Mouse (Mus musculus) liver, embryonic 11.5 days (tissue): Measurements from ENCODE around the gene Tpd52l1. TPM values are rescaled to one million over a fixed set of nuclear protein-coding genes. Genes with fewer than 3 reads are reported as not detected.

Experiments
- ATAC-seq: fragments of 200-750 bp; cut with Nextera tagmentation; replicated peaks from 2 replicates; pipeline ENCODE4 v1.8.0; 2017; ENCODE audit warnings: moderate number of reproducible peaks, mild to moderate bottlenecking, moderate TSS enrichment, moderate library complexity; ENCODE audit not compliant: low FRiP score
- DNase-seq: peaks from one replicate; pipeline ENCODE4 v3.0.0-alpha.2; 2017; ENCODE audit warnings: low spot score
- H3K27ac ChIP-seq: fragments of 300-500 bp; sonication (generic); 2 replicates; pipeline ENCODE4 v1.5.1; 2014; ENCODE audit warnings: mild to moderate bottlenecking, low read depth, low read length, control low read depth
- H3K27me3 ChIP-seq: fragments of 300-500 bp; sonication (generic); replicated peaks from 2 replicates; pipeline ENCODE4 v1.6.1; 2014; ENCODE audit warnings: low read length, mixed read lengths; ENCODE audit not compliant: control insufficient read depth, insufficient read depth
- H3K36me3 ChIP-seq: fragments of 300-500 bp; sonication (generic); 2 replicates; pipeline ENCODE4 v1.6.1; 2014; ENCODE audit warnings: mild to moderate bottlenecking, low read length, moderate library complexity, mixed read lengths; ENCODE audit not compliant: control insufficient read depth, insufficient read depth
- H3K4me1 ChIP-seq: fragments of 300-500 bp; sonication (generic); replicated peaks from 2 replicates; pipeline ENCODE4 v1.6.1; 2014; ENCODE audit warnings: low read length, mixed read lengths; ENCODE audit not compliant: control insufficient read depth, insufficient read depth
- H3K4me2 ChIP-seq: fragments of 300-500 bp; sonication (generic); 2 replicates; pipeline ENCODE4 v1.6.1; 2014; ENCODE audit warnings: mild to moderate bottlenecking, control low read depth, moderate library complexity
- H3K4me3 ChIP-seq: fragments of 300-500 bp; sonication (generic); 2 replicates; pipeline ENCODE4 v1.5.1; 2014; ENCODE audit warnings: low read depth, low read length, control low read depth
- H3K9ac ChIP-seq: fragments of 300-500 bp; sonication (generic); 2 replicates; pipeline ENCODE4 v1.6.1; 2014; ENCODE audit warnings: low read depth, low read length, control low read depth
- H3K9me3 ChIP-seq: fragments of 300-500 bp; sonication (generic); 2 replicates; pipeline ENCODE4 v1.6.1; 2016; ENCODE audit warnings: low read length, inconsistent platforms, mixed read lengths; ENCODE audit not compliant: control insufficient read depth
- WGBS: fragments of 180-500 bp; shearing (Covaris S2); extraction: QIAGEN DNeasy Blood & Tissue Kit; methylation state at CpG from one replicate; pipeline ENCODE4 v1.1.7; 2014; 5-methylcytosine and 5-hydroxymethylcytosine counted together
- polyA plus RNA-seq: library from polyadenylated mRNA; unstranded; fragments of >200 nt; fragmentation: Nextera tagmentation; extraction: Ambion mirVana; gene quantifications from 2 replicates; pipeline ENCODE4 v1.2.1, GENCODE M21; 2014

The Tpd52l1 gene
- polyA plus RNA-seq, 1 experiment from 2014 or later, result 6.5 TPM

GRCm38 (mm10) chr10:31297106-31297505 is 148.7 kb downstream of the Tpd52l1 start:
- Histone ChIP-seq H3K4me1 (no peaks in the 10 kb centered on the region), H3K27ac (no peak overlapping the region), H3K9ac (no peak overlapping the region), H3K4me2 (no peak overlapping the region), H3K9me3 (no peaks in the 10 kb centered on the region), H3K4me3 (no peak overlapping the region), H3K36me3 (no peaks in the 10 kb centered on the region), H3K27me3 (no peaks in the 10 kb centered on the region)
- ATAC-seq (no peak), DNase-seq (no peak)
- WGBS, result 67% methylated on average over 4 of the region's 4 CpGs

DNA sequence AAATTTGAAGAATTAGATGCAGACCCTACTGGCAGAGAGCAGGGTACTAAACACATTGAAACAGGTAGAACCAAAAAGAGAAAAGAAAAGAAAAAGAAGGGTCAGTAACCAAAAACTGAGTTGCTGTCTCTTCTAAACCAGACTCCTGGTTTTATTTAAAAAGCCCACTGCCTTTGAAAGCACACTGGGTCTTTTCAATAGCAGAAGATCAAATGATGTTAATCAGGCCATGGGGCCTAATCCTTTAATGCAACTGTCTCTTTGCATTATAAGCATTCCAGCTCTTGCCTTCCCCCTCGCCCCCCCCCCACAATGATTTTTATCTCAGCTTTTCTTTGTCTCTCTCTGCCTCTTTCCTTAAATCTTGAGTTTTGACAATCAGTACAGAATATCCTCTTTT is 149.3 kb downstream of the Tpd52l1 start:
- H3K36me3 ChIP-seq, result no peaks in the 10 kb centered on the region
- no peaks in the 10 kb centered on the region for H3K9me3 ChIP-seq
- WGBS, result 41% methylated on average over 1 of the region's 1 CpGs
- H3K9ac ChIP-seq, result no peak overlapping the region
- DNase-seq (no peak), ATAC-seq (no peak)
- no peak overlapping the region for H3K4me3 ChIP-seq
- no peaks in the 10 kb centered on the region for H3K27me3 ChIP-seq
- no peak overlapping the region for H3K4me2 ChIP-seq
- no peaks in the 10 kb centered on the region for H3K4me1 ChIP-seq
- H3K27ac ChIP-seq, result no peak overlapping the region

DNA sequence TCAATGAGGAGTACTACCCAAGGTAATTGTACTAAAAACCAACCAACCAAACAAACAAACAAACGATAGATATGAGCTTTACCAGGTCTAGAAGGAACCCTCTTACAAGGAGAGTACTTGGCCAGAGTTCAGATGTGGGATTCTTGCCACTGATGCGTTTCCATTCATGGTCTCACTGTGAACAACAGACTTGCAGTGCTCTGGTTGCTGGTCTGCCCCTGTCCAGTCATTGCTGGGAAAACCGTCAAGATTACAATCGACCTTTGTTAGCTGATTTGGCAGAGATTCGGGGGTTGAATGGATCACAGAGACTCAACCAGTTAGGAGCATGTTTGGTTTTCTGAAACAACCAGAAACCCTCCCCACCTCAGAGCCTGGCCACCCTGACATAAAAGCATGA is 150.1 kb downstream of the Tpd52l1 start:
- no peak overlapping the region for H3K4me2 ChIP-seq
- H3K27me3 ChIP-seq, result no peaks in the 10 kb centered on the region
- ATAC-seq, result no peak
- no peak overlapping the region for H3K4me3 ChIP-seq
- H3K36me3 ChIP-seq, result no peaks in the 10 kb centered on the region
- H3K9me3 ChIP-seq, result no peaks in the 10 kb centered on the region
- no peak overlapping the region for H3K9ac ChIP-seq
- H3K4me1 ChIP-seq, result no peaks in the 10 kb centered on the region
- H3K27ac ChIP-seq, result no peak overlapping the region
- no peak for DNase-seq
- 74% methylated on average over 5 of the region's 5 CpGs for WGBS

GRCm38 (mm10) chr10:31288697-31289390 is 156.9 kb downstream of the Tpd52l1 start:
- no peaks in the 10 kb centered on the region for H3K36me3 ChIP-seq
- H3K4me3 ChIP-seq, result no peak overlapping the region
- WGBS, result 75% methylated on average over 4 of the region's 4 CpGs
- H3K27ac ChIP-seq, result no peak overlapping the region
- no peaks in the 10 kb centered on the region for H3K9me3 ChIP-seq
- DNase-seq (no peak), ATAC-seq (no peak)
- no peak overlapping the region for H3K9ac ChIP-seq
- H3K4me2 ChIP-seq, result no peak overlapping the region
- no peaks in the 10 kb centered on the region for H3K4me1 ChIP-seq
- H3K27me3 ChIP-seq, result no peaks in the 10 kb centered on the region

GRCm38 (mm10) chr10:31287787-31288186 is 158.0 kb downstream of the Tpd52l1 start:
- Histone ChIP-seq H3K4me2 (no peak overlapping the region), H3K9ac (no peak overlapping the region), H3K27ac (no peak overlapping the region), H3K36me3 (no peaks in the 10 kb centered on the region), H3K4me3 (no peak overlapping the region), H3K4me1 (no peaks in the 10 kb centered on the region), H3K9me3 (no peaks in the 10 kb centered on the region), H3K27me3 (no peaks in the 10 kb centered on the region)
- no peak for DNase-seq
- no peak for ATAC-seq

Other genes starting within 250 kb of the Tpd52l1 start
- 59.2 and 63.3 TPM in 2 replicates for gene Hddc2, start 132.6 kb downstream of the Tpd52l1 start, polyA plus RNA-seq
- 0.55 and 0.67 TPM in 2 replicates for gene Rnf217, start 163.2 kb upstream of the Tpd52l1 start, polyA plus RNA-seq